ENCODE assay signal across 8 mouse cellular contexts in the genomic region with DNA sequence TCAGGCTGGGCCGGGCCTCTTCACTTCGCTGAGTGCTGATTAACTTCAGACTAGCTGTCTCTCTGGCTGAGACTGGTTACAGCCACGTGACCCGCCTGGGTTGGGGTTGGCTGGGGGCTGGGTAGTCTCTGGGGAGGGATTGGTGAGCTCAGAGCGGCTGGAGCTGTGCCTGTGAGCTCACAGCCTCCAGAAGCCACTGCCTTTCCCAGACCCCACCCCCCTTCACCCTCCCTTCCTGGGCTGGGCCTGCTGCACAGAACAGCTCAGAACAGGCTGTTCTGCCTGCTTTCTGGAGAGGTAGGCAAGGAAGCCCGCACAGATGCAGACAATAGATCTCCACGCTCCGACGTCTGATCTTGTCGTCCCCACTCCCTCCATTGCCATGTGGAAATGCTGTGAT. TPM values are rescaled to one million over a fixed set of nuclear protein-coding genes. Genes with fewer than 3 reads are reported as not detected.
DNase-seq lines count a peak whose midpoint lies in the region; ATAC-seq and TF ChIP-seq lines count a peak whose summit lies in the region.

No protein-coding gene starts in this region.

- DNase-seq in adrenal gland, postnatal 4 days (ENCODE audit: low spot score in 2 of 2) = peak; percentile 62 to 79
- peak; percentile 92 for DNase-seq in forebrain, embryonic 11.5 days (ENCODE audit: low spot score)
- DNase-seq in kidney, postnatal 14 days = peak; percentile 95
- peak; percentile 85 for DNase-seq in liver, embryonic 11.5 days (ENCODE audit: low spot score)
- peak; percentile 14 to 33 for DNase-seq in natural killer cell, adult 2 months (ENCODE audit: low spot score in 2 of 2)
- DNase-seq in testis, postnatal 14 days (ENCODE audit: low spot score) = peak; percentile 87

- no peaks in the 10 kb centered on the region for H3K9me3 ChIP-seq in forebrain, embryonic 11.5 days (ENCODE audit: control insufficient read depth, low read length)
- no peaks in the 10 kb centered on the region for H3K9me3 ChIP-seq in heart, embryonic 14.5 days (ENCODE audit: control insufficient read depth, low read length)
- H3K9me3 ChIP-seq in liver, embryonic 11.5 days (ENCODE audit: control insufficient read depth, low read length) = no peaks in the 10 kb centered on the region

- no peaks in the 10 kb centered on the region for H3K79me2 ChIP-seq in C2C12 (ENCODE audit: control insufficient read depth, insufficient read depth)

- ATAC-seq in forebrain, embryonic 11.5 days (replicated peaks; ENCODE audit: low FRiP score) = peak; percentile 97
- ATAC-seq in heart, embryonic 14.5 days (ENCODE audit: insufficient number of reproducible peaks, insufficient read depth, low FRiP score, low read depth) = peak; percentile 95
- ATAC-seq in liver, embryonic 11.5 days (replicated peaks; ENCODE audit: low FRiP score) = peak; percentile 92

- H3K79me3 ChIP-seq in C2C12 (ENCODE audit: low read depth) = no peaks in the 10 kb centered on the region

- H3K4me1 ChIP-seq in forebrain, embryonic 11.5 days (replicated peaks; ENCODE audit: control insufficient read depth, insufficient read depth, low read length) = peaks cover 5% of the 10 kb centered on the region
- H3K4me1 ChIP-seq in heart, embryonic 14.5 days (ENCODE audit: control insufficient read depth in 2 of 2, insufficient read depth in 2 of 2, low read length in 2 of 2) = peaks cover 49 to 75% of the 10 kb centered on the region in 2 experiments
- peaks cover 6% of the 10 kb centered on the region; the same call in 1 of the 2 replicates for H3K4me1 ChIP-seq in liver, embryonic 11.5 days (replicated peaks; ENCODE audit: control insufficient read depth, insufficient read depth, low read length)

- H3K36me3 ChIP-seq in C2C12 (ENCODE audit: control insufficient read depth, insufficient read depth) = peaks cover 28% of the 10 kb centered on the region
- no peaks in the 10 kb centered on the region for H3K36me3 ChIP-seq in forebrain, embryonic 11.5 days (ENCODE audit: control insufficient read depth, insufficient read depth, low read length)
- H3K36me3 ChIP-seq in heart, embryonic 14.5 days (ENCODE audit: control insufficient read depth, insufficient read depth, low read length) = peaks cover 38% of the 10 kb centered on the region
- H3K36me3 ChIP-seq in liver, embryonic 11.5 days (ENCODE audit: control insufficient read depth, insufficient read depth, low read length) = no peaks in the 10 kb centered on the region

- H3K4me3 ChIP-seq in C2C12 (ENCODE audit: insufficient read depth, poor library complexity, severe bottlenecking) = no peak overlapping the region
- no peak overlapping the region for H3K4me3 ChIP-seq in forebrain, embryonic 11.5 days (ENCODE audit: low read depth, low read length)
- peak overlapping the region; percentile 5 to 13; a peak in 3 of 4 replicates for H3K4me3 ChIP-seq in heart, embryonic 14.5 days (ENCODE audit: control insufficient read depth in 1 of 2, insufficient read depth in 1 of 2, low read depth in 1 of 2, low read length in 2 of 2)
- no peak overlapping the region for H3K4me3 ChIP-seq in liver, embryonic 11.5 days (ENCODE audit: low read depth, low read length)

- no peak for TF ChIP-seq CTCF in C2C12 (IDR thresholded peaks at IDR 0.05; ENCODE audit: control insufficient read depth, insufficient read depth, insufficient read length)

- H3K27ac ChIP-seq in forebrain, embryonic 11.5 days (ENCODE audit: low read depth, low read length) = peak overlapping the region; percentile 20
- peak overlapping the region; percentile 84 to 92 for H3K27ac ChIP-seq in heart, embryonic 14.5 days (replicated peaks in 1 of 2; ENCODE audit: control insufficient read depth in 1 of 2, insufficient read depth in 1 of 2, low read depth in 2 of 2, low read length in 2 of 2)
- peak overlapping the region; percentile 14; the same call in 1 of the 2 replicates for H3K27ac ChIP-seq in liver, embryonic 11.5 days (ENCODE audit: low read depth, low read length)

- H3K4me2 ChIP-seq in forebrain, embryonic 11.5 days (ENCODE audit: low read depth, low read length, severe bottlenecking) = peak overlapping the region; percentile 26; the same call in 1 of the 2 replicates
- H3K4me2 ChIP-seq in heart, embryonic 14.5 days (ENCODE audit: low read length) = peak overlapping the region; percentile 53
- H3K4me2 ChIP-seq in liver, embryonic 11.5 days = peak overlapping the region; percentile 30

- H3K27me3 ChIP-seq in C2C12 (ENCODE audit: control insufficient read depth, insufficient read depth, insufficient read length) = no peaks in the 10 kb centered on the region
- no peaks in the 10 kb centered on the region for H3K27me3 ChIP-seq in forebrain, embryonic 11.5 days (ENCODE audit: control insufficient read depth, insufficient read depth, low read length)
- H3K27me3 ChIP-seq in heart, embryonic 14.5 days (ENCODE audit: control insufficient read depth, insufficient read depth, low read length) = no peaks in the 10 kb centered on the region
- no peaks in the 10 kb centered on the region for H3K27me3 ChIP-seq in liver, embryonic 11.5 days (replicated peaks; ENCODE audit: control insufficient read depth, insufficient read depth, low read length)

- H3K9ac ChIP-seq in forebrain, embryonic 11.5 days (ENCODE audit: low read length) = peak overlapping the region; percentile 14; the same call in 1 of the 2 replicates
- H3K9ac ChIP-seq in heart, embryonic 14.5 days (ENCODE audit: low read length) = peak overlapping the region; percentile 66
- no peak overlapping the region for H3K9ac ChIP-seq in liver, embryonic 11.5 days (ENCODE audit: low read depth, low read length)

- peak overlapping the region; percentile 44 for H3ac ChIP-seq in C2C12 (ENCODE audit: control insufficient read depth, insufficient read length, low read depth)

- 0% methylated on average over 10 of the region's 10 CpGs for WGBS in forebrain, embryonic 11.5 days
- WGBS in heart, embryonic 14.5 days = under 1% methylated on average over 10 of the region's 10 CpGs
- WGBS in liver, embryonic 11.5 days = 3% methylated on average over 10 of the region's 10 CpGs

TF ChIP-seq in C2C12, 6 proteins besides CTCF, POLR2A, EP300 and RAD21:
- TF ChIP-seq MAX (IDR thresholded peaks at IDR 0.05) (peak; percentile 58), CEBPB (IDR thresholded peaks at IDR 0.05; ENCODE audit: low read depth) (no peak), MYOD1 (IDR thresholded peaks at IDR 0.05; ENCODE audit: control insufficient read depth, insufficient read length, low read depth) (no peak), USF1 (IDR thresholded peaks at IDR 0.05; ENCODE audit: low read depth) (peak; percentile 96)

RNA-seq across cellular contexts. Expression of gene P4ha2, which starts 13.0 kb away (rescaled TPM):
- 26.4 TPM for polyA plus RNA-seq in C2C12 (2012; fragmentation: generic; extraction: Trizol)
- 10 to 100 TPM; 20.8 to 21.9 TPM for total RNA-seq in adrenal gland, postnatal 4 days (2021)
- 16.0 and 16.4 TPM in 2 replicates for polyA plus RNA-seq in forebrain, embryonic 11.5 days (2014; fragmentation: Nextera tagmentation; extraction: Ambion mirVana)
- 40.3 and 40.6 TPM in 2 replicates for polyA plus RNA-seq in heart, embryonic 14.5 days (2014; fragmentation: Nextera tagmentation; extraction: Ambion mirVana)
- 24.3 and 25.7 TPM in 2 replicates for polyA plus RNA-seq in liver, embryonic 11.5 days (2014; fragmentation: Nextera tagmentation; extraction: Ambion mirVana)

RNA-seq across cellular contexts. Expression of gene Pdlim4, which starts 44.1 kb away (rescaled TPM):
- polyA plus RNA-seq in C2C12 (2012; fragmentation: generic; extraction: Trizol) = 120 TPM
- total RNA-seq in adrenal gland, postnatal 4 days (2021) = 10 to 100 TPM; 34.7 to 38.8 TPM
- polyA plus RNA-seq in forebrain, embryonic 11.5 days (2014; fragmentation: Nextera tagmentation; extraction: Ambion mirVana) = 45.3 and 48.6 TPM in 2 replicates
- 11.5 and 14.6 TPM in 2 replicates for polyA plus RNA-seq in heart, embryonic 14.5 days (2014; fragmentation: Nextera tagmentation; extraction: Ambion mirVana)
- 13.1 and 13.2 TPM in 2 replicates for polyA plus RNA-seq in liver, embryonic 11.5 days (2014; fragmentation: Nextera tagmentation; extraction: Ambion mirVana)

Comparison
In these comparisons a context has a peak if more than half of its experiments do, and no peak if none do; other contexts are left out.
1. H3K4me3 ChIP-seq: peak in heart, embryonic 14.5 days (2 of 2); none in C2C12 (single experiment), forebrain, embryonic 11.5 days (single experiment) and liver, embryonic 11.5 days (single experiment).
2. DNase-seq: peak in every context shown above with its lines; median percentile 95 in kidney, postnatal 14 days; 92 in forebrain, embryonic 11.5 days; 87 in testis, postnatal 14 days; 85 in liver, embryonic 11.5 days; 70 in adrenal gland, postnatal 4 days; 24 in natural killer cell, adult 2 months.
3. H3K27ac ChIP-seq: peak in every context shown above with its lines; median percentile 88 in heart, embryonic 14.5 days; 20 in forebrain, embryonic 11.5 days; 14 in liver, embryonic 11.5 days.
4. Peak in every context shown above with its lines, with median percentiles within 50 percentile points of each other: ATAC-seq and H3K4me2 ChIP-seq.